Mouse (Mus musculus) embryonic fibroblast, embryonic 13.5 days (primary cell): Measurements from ENCODE around the gene Rbms3.

Source experiments
- CTCF ChIP-seq: IDR thresholded peaks from 2 replicates; pipeline ENCODE4 v1.5.1; 2011; ENCODE audit warnings: mild to moderate bottlenecking, control low read depth, low read length, moderate library complexity, borderline replicate concordance; ENCODE audit not compliant: insufficient read depth
- POLR2A ChIP-seq: IDR thresholded peaks from 2 replicates; pipeline ENCODE4 v1.6.1; 2011; ENCODE audit warnings: low read depth, mild to moderate bottlenecking, control low read depth, low read length, moderate library complexity

GRCm38 (mm10) chr9:117571186-117571855 lies 58.4 kb downstream of the Rbms3 start:
- TF ChIP-seq CTCF (no peak), POLR2A (no peak)
